Mouse (Mus musculus): ENCODE results near the gene Atp13a3.

Gene Atp13a3

DNA sequence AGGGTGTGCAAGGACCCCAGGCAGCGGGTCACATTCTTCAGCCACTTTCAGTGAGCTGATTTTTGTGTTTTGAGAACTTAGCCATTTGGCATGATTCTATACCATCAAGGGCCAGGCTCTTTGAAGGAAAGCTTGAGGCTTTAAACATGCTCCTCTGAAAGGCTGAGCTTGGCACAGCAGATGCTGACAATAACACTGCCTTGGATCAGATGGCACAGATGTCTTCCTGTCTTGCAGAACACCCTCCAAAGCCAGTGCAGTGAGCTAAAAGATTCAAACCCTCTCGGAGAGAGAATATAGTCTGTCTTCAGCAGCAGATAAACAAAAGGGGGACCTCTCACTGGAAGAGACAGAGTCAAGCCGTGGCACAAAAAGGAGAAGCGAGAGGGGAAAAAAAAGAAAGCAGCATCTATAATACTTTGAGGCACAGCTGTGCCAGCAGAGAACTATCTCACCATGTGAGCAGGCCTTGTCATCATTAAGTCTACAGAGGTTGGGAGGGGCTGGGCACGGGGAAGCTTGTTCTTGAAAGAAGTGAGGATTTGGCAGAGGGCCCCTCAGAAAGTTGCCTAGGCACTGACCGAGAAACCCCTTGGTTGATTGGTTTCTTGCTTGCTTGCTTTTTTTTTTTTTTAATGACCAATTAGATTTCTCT lies 133.7 kb downstream of the Atp13a3 start:
- no peak for DNase-seq

DNA sequence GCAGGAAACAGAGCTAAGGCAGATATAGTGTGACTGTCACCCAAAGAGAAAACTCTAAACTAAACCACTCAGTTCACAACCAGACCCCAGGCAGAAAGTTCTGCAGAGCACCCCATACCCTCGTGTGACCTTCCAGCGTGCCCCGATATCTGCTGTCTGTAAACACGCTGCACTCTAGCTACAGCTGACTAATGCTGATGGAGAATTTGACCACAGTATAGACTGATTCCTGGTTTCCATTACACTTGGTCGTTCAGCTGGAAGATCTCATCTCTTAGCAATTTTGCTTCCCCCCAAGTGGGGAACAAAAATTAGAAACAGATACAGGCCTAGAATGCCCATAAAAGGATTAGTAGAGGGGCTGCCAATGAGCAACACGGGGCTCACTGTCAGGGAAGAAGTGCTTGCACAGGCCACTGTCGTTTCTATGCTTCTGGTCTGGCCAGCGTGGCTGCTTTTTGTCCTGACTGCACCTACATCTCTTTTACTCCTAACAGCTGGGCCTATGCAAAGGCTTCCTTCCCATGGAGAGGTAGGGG lies 134.5 kb downstream of the Atp13a3 start:
- no peak for DNase-seq

DNA sequence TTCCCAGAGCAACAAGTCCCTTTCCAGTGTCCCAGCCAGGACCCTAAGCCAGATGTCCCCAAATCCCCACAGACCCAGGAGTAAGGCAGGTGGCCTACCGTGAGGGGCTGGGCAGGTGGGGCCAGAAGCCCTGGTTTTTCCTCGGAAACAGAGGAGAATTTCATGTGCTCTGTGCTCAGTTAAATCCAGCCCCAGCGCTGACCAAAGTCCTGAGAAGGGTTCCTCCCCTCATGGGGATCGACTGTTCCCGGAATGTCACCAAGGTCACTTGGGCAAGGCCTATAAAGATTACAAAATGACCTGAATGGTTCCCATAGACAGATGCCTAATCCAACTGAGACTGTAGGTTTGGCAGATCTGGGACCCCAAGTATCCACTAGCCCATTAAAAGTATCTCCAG lies 138.4 kb downstream of the Atp13a3 start, which contains the start of gene Cpn2:
Cpn2 (minus strand) TSS at position 141 of the 400 bp plus-strand sequence.
- DNase-seq: no peak

DNA sequence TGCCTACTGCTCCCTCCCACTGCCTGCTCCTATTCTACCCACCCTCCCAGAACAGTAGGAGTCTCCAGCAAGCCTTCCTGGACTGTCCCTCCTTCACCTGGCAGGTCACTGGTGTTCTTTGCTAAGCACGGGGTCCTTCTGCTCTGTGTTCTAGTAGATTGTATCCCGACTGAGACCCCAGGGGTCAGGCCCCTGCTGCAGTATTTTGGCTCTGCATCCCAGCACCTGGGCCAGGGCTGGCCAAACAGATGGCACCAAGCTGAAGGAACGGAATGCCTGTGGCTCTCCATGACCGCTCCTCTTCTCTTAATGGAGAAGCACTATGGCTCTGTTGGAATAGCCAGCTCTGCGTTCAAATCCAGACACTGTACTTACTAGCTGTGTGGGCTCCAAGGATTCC lies 139.2 kb downstream of the Atp13a3 start:
- no peak for DNase-seq

DNA sequence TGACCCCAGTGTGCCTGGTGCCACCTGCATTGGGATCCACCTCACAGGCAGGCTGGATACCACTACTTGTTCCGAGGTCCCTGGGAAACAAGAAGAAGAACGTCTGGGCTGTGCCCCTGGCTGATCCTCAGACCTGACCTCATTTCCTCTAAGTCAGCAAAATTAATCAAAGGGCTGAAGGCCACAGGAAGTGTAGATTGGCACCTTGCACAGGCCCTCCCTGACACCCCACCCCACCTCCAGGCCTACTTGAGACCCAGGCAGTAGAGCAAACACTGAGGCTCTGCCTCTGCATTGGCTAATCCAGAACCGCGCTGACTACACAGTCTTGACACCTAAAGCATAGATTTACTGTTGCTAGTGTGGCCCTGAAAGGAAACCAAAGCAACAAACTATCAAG lies 140.2 kb downstream of the Atp13a3 start:
- no peak for DNase-seq

DNA sequence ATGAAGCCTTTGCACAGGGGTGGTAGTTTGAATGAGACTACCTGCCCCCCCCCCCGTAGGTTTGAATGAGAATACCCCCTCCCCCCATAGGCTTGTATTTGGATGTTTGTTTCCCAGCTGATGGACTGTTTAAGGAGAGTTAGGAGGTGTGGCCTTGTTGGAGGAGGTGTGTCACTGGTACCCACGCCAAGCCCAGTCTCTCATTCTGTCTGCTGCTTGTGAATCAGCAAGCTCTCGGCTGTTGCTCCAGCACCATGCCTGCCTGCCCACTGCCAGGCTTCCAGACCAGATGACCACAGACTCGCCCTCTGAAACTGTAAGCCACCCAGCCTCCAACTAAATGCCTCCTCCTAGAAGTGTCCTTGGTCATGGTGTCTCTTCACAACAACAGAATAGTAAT lies 142.6 kb downstream of the Atp13a3 start:
- no peak for DNase-seq

DNA sequence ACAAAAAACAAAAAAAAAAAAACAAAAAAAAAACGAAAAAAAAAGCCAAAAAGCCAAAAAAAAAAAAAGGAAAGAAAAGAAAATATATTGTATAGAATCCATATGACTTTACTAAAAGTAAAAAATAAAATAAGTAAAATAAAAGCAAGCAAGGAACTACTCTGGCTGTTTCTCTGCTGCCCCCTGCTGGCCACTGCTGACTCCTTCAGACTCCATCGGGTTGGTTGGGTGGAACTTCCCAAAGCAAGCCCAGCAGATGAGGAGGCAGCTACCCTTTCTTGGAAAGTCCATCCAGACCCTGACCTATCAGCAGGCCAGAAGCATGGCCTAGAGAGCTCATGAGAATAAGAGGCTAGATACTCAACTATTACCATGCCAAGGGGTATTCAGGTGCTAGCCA lies 143.1 kb downstream of the Atp13a3 start:
- DNase-seq: peak; percentile 82
